Mouse (Mus musculus) embryo, embryonic 10 days (tissue): ENCODE measurements around the gene Ptk7.
"Not testable (repeated sequence)": the region's sequence is repeated elsewhere in the genome, so short reads cannot be mapped to it uniquely, and the experiment has no call there.

ENCODE experiments used
- DNase-seq: peaks from one replicate; pipeline ENCODE4 v3.0.0-alpha.2; 2015; ENCODE audit warnings: low spot score

The Ptk7 gene

DNA sequence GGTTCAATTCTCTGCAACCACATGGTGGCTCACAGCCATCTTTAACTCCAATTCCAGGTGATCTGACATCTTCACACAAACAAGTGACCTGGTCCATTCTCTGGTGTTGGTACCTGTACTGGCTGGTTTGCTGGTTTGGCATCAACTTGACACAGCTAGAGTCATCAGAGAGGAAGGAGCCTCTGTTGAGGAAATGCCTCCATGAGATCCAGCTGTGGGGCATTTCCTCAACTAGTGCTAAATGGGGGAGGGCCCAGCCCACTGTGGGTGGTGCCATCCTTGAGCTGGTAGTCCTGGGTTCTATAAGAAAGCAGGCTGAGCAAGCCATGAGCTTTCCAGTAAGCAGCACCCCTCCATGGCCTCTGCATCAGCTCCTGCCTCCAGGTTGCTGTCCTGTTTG, 72.0 kb downstream of the Ptk7 start:
- not testable (repeated sequence) for DNase-seq

DNA sequence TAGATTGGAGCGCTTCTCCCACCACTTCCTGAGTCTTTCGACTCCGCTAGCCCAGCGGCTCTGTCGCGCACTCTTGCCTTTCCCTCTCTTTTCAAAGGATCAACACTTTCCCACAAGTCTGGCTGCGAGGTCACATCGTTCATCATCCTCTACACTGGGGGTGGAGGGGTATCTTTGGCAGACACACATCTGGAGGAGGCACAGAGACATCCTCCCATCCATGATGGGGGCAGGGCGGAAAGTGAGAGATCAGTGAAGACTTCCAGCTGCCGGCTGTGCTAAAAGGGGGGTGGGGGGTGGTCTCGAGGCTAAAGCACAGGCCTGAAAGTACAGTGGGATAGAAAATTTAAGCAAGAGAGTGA, 72.7 kb downstream of the Ptk7 start:
- DNase-seq: peak; percentile 82

DNA sequence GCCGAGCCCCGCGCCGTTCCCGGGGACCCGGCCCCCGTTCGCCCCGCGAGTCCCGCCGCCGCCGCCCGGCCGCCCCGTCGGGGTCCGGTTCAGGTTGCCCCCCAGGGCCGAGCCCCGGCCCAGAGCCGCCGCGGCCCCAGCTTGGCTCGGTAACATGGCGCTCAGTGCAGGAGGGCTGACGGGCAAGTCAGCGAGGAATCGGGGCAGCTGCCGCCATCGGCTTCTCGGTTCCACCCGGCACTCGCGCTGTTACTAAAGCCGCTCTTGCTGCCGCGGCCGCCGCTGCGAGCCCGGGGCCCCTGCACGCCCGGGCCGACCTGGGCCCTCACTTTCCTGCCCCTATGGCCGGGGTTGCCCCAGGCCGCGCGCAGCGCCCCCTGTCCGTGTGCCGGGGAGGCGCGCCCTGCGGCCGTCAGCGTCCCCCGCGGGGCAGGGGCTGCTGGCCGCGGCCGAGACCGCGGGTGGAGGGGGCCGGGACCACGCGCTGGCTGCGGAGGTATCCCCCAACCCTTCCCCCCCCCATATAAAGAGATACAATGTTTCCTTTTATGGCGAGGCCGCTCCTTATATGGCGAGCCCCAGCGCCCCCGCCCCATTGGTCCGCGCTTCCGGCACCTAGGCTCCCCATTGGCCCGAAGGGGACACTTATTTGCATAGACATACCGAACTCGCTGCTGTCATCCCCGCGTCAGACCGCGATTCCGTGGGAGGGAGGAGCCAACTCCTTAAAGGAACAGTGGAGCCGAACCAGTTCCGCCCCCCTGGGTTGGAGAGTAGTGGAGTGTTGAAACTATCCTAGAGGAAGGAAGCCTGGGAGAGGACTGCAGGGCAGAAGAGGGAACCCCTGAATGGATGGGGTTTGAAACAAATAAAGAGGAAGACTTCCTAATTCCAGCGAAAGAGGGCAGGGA, 73.4 kb downstream of the Ptk7 start, which contains the start of gene Srf:
TSS of gene Srf (minus strand) at position 503 of the 911 bp plus-strand sequence.
- DNase-seq: peak; percentile 99

DNA sequence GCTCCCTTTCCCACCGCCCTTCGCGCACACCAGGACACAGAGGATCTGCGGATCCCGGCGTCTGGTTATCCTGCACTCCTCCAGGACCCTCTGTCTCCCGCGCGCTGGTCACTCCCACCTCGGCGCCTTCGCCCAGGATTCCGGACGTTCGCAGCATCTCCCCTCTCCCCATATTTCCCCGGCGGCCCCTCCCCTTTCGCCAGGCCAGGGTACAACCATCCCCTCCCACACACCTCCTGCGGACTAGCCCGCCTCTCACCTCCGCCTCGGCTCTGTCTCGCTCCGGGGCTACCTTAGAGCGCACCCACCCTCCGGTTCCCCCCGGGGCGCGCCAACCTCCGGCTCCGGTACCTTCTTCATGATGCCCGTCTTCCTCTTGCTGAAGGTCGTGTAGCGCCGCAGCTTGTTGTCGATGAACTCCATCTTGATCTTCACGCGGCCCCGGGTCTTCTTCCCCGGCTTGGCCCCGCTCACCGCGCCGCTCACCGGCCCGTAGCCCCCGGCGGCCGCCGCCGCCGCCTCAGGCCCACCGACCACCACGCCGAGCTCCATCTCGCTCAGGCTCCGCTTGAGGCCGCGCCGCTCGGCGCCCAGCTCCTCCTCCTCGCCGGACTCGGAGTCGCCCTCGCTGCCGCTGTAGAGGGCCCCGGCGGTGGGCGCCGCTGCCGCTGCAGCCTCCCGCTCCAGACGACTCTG, 74.2 kb downstream of the Ptk7 start:
- DNase-seq: peak; percentile 33

DNA sequence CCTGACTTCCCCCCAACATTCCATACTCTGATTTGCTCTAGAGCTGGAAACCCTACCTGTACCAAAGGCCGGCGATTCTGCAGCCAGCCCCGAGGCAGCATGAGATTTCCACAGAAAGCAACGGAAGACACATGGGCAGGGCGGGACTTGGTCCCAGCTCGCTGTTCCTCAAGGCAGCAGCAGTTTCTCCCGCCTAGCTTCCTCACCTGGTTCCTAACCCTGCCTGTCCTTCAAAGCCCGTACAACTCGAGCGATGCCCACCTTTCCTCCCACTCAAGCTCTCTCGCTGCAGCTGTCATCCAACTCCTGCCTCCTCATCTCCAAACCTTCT, 74.7 kb downstream of the Ptk7 start:
- DNase-seq: peak; percentile 55

DNA sequence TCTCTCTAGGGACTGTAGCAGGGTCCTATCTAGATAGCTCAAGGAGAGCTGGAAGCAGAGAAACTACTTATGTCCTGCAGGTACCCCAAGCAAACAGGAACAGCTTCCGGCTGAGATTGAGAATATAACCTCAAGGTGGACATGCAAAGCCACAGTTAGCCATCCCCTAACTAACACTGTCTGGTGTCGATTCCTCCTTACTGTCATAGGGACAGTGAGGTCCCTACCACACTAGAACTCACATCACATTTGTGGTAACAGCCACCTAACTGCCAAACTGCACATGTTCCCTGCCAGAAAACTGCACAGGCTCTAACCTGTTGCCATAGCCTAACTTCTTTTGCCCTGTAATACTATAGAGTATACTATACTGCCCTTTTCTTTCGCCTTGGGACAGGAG, 75.4 kb downstream of the Ptk7 start:
- no peak for DNase-seq

DNA sequence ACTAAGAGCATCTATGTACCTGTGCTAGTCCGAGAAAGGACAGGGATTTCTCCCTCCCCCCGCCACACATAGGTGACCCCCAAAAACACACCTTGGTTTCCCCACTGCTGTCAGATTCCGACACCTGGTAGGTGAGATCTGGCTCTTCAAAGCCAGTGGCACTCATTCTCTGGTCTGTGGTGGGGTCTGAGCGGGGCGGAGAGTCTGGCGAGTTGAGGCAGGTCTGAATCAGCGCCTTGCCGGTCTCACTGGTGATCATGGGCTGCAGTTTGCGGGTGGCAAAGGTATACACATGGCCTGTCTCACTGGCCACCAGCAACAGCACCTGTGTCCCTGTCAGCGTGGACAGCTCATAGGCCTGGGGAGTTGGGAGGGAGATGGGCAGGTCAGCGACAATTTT, 75.8 kb downstream of the Ptk7 start:
- no peak for DNase-seq

DNA sequence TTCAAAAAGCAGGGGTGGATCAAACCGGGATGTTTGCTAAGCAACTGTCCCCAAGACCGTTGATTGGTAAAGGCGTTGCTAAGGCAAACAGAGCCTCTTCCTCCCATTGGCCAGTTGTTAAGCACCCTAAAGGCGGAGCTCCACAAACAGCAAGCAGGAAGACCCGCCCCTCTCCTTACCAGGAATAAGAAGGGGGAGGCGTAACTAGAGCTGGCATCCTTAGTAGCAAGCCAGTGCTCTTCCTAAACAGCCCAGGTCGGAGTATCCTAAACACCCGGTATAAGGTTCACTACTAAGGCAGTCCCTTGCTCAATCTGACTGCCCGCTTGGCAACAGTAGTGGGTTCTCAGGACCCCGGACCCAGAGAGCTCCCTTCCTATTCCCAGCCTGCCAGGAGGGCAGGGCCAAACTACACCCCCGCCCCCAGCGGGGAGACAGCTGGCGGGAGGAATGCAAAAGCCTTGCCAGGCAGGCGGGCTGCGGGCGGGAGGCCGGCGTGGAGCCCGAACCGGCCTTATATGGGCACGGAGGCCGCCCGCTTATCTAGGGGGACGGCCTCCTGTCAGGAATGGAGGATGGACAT, 76.4 kb downstream of the Ptk7 start:
- DNase-seq: peak; percentile 97

DNA sequence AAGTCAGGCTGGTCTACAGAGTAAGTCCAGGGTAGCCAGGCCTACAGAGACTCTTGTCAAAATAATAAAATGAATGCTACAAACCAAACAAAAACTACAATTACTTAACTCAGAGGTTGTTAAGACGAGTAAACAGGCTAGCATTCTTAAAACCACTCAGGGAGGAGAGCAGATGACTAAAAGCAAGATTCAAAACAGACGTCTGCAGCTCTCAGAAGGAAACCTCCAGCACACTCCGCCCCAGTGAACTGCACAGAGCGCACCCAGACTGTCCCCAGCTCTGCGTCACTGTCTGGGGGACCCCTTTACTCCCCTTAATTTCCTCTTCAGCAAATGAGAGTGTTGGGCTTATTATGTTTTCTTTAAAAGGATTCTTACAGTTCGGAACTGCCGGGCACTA, 77.2 kb downstream of the Ptk7 start:
- DNase-seq: no peak

DNA sequence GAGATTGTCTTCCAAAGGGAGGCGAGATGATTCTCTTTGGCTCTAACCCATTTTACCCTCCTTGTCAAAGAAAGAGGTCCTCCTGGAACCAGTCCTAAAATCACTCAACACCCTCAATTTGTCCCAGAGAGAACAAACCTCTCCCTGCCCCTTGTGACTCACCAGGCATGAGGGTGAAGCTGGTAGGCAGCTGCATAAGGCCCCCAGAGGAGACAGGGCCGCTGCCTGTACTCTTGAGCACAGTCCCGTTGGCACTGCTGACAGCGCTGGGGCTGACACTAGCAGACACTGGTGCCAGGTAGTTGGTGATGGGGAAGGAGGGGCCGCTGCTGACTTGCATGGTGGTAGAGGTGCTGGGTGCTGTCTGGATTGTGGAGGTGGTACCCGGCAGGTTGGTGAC, 77.9 kb downstream of the Ptk7 start:
- no peak for DNase-seq

DNA sequence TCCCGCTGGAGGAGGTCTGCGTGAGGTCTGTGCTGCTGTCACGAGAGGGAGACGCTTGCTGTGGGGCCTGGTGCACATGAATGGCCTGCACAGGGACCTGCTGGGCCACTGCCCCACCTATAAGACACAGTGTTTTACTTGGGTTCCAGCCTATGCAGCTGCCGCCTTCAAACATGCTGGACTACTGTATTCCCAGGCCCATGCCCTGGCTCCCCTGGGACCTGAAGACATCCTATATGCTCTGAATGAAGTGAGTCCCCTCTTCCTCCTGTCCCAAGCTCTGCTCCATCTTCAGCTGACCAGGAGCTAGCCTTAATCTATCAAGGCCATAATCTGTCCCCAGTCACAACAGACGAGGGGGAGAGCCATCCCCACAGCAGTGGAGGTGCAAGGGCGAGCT, 78.4 kb downstream of the Ptk7 start:
- DNase-seq: no peak

DNA sequence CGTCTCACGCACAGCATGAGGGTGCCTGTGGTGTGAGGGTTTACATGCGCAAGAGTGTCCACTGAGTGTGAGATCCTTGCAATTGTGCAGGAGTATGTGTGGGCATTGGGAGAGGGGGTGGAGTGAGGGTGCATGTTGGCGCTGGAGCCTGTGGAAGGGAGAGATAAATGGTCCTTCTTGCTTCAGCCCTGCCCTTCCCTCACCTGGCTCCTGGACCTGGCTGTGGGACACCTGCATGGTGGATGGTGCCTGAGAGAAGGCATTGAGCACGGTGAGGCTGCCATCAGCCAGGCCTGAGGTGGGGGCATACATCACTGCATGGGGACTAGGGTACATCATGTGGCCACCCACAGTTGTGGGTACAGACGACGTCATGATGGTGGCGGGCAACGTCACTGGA, 79.7 kb downstream of the Ptk7 start:
- no peak for DNase-seq

DNA sequence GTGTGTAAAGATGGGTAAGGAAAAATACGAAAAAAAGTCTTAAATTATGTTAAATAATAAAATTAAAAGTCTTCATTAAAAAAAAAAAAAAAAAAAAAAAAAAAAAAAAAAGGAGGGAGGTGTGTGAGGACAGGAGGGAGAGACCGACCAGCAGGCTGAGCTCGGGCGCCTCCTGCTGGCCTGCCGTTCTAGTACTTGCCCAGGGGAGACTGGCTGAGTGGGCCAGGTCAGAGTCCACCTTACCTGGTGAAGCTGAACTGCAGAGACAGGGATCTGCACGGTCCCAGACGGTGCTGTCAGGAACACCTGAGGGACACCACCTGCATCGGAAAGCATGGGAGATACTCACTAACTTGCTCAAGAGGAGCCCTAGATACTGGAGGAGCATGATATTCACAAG, 80.1 kb downstream of the Ptk7 start:
- peak; percentile 78 for DNase-seq

DNA sequence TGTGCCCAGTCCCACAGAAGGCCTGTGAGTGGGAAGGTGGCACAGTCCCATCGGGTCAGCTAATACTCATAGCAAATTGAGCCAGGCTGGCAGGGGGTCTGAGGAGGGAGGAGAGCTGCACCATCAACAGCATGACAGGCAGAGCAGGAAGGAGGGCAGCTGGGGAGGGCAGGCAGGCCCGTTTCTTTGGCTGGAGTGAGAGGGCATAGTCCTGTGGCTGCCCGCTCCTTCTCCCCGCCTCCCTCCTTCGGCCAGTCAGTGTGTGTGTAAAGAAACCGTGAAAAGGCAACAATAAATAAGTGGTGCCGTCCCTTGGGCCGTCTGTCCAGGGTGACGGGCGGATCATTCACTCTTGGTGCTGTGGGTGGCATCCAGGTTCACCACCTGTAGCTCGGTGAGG, 80.6 kb downstream of the Ptk7 start:
- no peak for DNase-seq

DNA sequence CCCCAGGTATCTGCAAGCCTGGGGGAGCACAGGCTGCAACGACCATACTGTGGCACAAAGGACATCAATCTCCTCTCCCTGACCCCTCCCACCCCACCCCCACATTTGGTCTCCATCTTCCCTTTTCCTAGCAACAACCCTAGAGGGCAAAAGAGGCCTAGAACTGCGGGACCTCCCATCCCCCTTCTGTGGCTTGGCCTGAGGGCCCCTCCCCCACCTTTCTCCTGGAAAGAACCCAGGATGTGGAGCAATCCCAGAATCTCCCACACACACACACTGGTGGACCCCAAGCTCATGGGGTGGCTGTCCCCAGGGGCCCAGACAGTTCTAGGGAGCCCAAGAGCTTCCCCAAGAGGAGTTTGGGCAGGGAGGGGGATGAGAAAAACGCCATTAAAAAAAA, 81.4 kb downstream of the Ptk7 start:
- DNase-seq: no peak

DNA sequence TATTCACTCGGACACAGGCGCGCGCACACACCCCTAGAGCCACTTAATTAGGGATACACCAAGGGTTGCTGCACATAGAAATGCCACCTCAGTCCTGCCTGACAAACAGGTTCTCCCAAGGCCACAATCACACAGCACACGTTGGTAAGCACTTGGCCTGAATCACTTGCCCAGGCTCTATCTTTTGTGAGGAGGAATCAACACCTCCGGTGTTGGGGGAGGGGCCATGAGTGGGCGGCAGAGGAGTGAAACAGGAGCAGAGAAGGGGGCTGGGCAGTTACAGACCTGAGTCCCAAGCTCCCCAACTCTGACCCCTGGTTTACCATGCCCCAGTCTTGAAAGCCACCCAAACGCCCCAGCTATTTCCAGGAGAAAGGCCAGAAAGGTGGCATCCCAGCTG, 82.3 kb downstream of the Ptk7 start:
- peak; percentile 35 for DNase-seq

DNA sequence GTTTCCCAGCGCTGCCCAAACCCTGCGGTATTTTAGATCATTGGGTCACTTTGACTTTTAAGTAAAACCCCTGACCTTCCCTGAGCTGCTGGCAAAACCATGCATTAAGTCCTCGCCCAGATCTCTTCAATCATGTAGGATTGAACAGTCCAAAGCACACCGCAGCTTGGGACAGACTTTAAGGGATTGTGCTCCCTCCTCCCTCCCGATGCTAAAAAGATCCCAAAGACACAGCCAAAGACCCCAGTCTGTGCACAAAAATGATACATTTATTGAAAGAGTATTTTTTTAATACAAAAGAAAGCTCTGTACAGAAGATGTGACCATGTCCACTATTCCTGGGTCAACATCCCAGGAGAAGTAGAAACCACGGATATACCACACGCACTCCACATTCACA, 82.7 kb downstream of the Ptk7 start:
- no peak for DNase-seq

DNA sequence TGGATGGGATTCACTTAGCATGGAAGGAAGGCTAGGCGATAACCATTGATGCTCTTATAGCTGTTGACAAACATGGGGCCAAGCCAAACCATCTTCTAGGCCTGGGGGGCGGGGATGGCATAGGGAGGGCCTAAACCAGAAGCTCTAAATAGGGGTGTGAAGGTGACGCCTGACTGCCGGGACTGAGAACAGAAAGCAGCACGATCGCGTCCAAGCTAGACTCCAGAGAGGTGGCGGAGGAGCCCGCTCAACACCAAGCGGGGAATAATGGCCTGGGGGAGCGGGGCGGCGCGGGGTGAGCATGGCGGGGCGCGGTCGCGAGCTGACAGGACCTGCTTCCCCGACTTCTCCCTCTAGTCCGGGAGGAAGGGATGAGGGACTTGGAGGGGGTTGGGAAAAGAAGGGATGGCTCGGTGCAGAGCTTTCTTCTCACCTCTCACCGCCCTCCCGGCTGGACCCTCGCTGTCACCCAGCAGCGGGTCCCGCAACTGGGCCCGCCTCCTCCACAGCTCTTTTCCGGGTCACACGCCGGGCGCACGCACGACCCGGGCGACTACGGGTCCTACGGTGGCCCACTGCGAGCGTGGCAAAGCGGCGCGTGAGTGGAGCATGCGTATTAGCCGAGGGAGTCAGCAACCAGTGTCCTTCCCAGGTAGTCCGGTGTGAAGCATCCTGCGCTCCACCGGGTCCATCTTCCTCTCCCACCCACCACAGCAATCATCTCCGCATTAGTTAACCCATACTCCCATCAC, 83.3 kb downstream of the Ptk7 start, which contains the start of gene Cul9:
TSS of gene Cul9 (minus strand) at position 576 of the 752 bp plus-strand sequence.
- peak; percentile 76 for DNase-seq

DNA sequence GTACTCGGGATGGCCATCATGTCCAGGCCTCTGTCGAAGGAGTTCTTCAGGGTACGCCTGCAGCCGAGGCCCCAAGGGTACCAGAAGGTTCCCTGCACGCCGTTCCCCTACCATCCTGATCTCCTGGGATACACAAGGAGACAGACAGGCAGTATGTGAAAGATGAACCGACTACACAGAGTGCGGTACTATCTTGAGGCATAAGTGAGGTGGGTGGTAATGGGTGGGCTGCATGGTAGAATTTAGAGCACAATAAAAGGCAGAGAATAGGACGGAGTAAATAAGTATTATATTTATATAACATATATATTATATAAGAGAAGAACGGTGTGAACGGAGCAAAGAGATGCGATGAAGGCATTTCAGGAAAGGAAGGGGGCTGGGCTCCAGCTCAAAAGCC, 85.6 kb downstream of the Ptk7 start:
- no peak for DNase-seq

DNA sequence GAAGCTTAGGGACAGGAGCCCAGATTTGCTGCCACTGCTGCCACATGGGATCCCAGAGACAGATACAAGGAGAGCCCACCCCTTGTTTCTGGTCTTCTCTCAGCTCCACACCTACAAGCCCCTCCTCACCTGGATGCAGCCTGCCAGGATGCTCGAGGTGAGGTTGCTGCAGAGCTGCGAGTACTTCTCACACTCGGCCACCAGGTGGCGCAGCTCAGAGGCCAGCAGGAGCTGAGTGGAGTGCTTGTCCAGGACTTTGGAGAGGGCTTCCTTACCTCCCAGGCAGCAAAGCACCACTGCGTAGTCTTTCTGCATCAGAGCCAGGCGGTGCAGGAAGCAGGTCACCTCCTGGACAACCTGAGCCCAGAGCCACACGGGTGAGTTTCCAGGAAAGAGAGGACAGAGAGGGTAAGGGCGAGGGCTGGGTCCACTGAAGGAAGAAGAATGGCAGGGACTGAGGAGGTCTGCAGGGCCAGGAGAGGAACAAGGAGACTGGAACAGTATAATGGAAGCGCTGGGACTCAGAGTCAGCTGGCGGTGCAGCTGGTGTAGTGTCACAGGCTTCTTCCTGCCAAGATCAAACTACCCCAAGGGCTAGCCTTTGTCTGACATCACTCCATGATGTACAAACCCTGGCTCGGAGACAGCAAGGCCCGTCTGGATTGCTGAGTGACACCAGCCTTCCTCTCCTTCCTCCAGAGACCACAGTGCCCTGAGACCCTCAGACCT, 103.6 kb downstream of the Ptk7 start:
- peak; percentile 87 for DNase-seq

DNA sequence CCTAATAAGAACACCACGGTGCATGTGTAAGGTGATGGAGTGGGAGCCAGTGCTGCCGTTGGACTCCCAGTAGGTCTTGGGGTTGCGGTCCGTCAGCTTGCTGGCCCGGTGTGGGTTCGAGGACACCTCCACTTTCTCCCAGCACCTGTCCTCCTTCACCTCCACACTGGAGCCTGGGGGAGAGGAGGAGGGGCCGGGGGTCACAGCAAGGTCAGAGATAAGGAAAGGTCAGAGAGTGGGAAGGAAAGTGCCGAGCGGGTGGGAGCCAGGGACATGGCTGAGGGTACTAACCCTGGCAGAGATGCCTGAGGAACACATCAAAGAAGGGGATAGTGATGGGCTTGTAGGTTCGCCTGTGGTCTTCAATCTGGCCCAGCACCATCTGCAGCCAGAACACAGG, 104.2 kb downstream of the Ptk7 start:
- DNase-seq: no peak
